Mouse (Mus musculus) embryonic facial prominence, embryonic 10.5 days (tissue): ENCODE measurements around the gene Slc2a13. TPM values are rescaled to one million over a fixed set of nuclear protein-coding genes. Genes with fewer than 3 reads are reported as not detected.
A peak's percentile ranks its signal among the peaks of the same experiment; 100 is the strongest.

ENCODE experiments used
- DNase-seq: peaks from one replicate; pipeline ENCODE4 v3.0.0-alpha.2; 2017; ENCODE audit warnings: low spot score
- H3K27ac ChIP-seq: fragments of 300-500 bp; sonication (generic); replicated peaks from 2 replicates; pipeline ENCODE4 v1.5.1; 2016; ENCODE audit warnings: mild to moderate bottlenecking
- H3K27me3 ChIP-seq: fragments of 300-500 bp; sonication (generic); replicated peaks from 2 replicates; pipeline ENCODE4 v1.6.1; 2016; ENCODE audit warnings: low read depth, mild to moderate bottlenecking; ENCODE audit not compliant: poor library complexity, severe bottlenecking
- H3K36me3 ChIP-seq: fragments of 300-500 bp; sonication (generic); replicated peaks from 2 replicates; pipeline ENCODE4 v1.6.1; 2016; ENCODE audit warnings: mild to moderate bottlenecking, moderate library complexity
- H3K4me1 ChIP-seq: fragments of 300-500 bp; sonication (generic); 2 replicates; pipeline ENCODE4 v1.6.1; 2016
- H3K4me3 ChIP-seq: fragments of 300-500 bp; sonication (generic); 2 replicates; pipeline ENCODE4 v1.5.1; 2016; ENCODE audit warnings: mild to moderate bottlenecking, moderate library complexity
- H3K9me3 ChIP-seq: fragments of 300-500 bp; sonication (generic); 2 replicates; pipeline ENCODE4 v1.6.1; 2016; ENCODE audit warnings: mild to moderate bottlenecking
- WGBS: fragments of 180-500 bp; shearing (Covaris S2); methylation state at CpG from one replicate; pipeline ENCODE4 v1.1.7; 2016; 5-methylcytosine and 5-hydroxymethylcytosine counted together
- polyA plus RNA-seq: library from polyadenylated mRNA; unstranded; fragments of >200 nt; fragmentation: Nextera tagmentation; extraction: Ambion mirVana; gene quantifications from 2 replicates; pipeline ENCODE4 v1.2.1, GENCODE M21; 2016

Gene Slc2a13
- polyA plus RNA-seq, 1 experiment from 2014 or later, result 0.50 TPM

DNA sequence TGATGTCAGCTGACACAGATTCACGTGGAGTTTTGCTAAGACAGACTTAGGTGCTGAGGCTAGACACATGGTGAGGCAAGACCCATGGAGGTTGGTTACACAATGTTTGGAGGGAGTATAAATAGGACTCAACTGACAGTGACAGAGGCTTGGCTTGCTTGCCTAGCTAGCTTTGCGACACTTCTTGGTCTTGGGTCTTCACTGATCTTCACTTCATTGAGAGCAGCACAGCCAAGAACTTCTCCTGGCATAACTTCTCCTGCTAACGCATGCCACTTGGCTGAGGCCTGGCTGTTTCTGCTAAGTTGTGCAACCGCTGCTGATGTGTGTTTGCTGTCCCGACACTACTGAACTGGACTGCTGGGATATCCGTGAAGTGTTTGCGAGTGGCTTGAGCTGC, 290.2 kb downstream of the Slc2a13 start:
- DNase-seq, result no peak
- Histone ChIP-seq H3K36me3 (no peaks in the 10 kb centered on the region), H3K27me3 (no peaks in the 10 kb centered on the region), H3K9me3 (peaks cover 10% of the 10 kb centered on the region; the same call in 1 of the 2 replicates), H3K4me1 (no peaks in the 10 kb centered on the region), H3K4me3 (no peak overlapping the region), H3K27ac (no peak overlapping the region)
- 89% methylated on average over 7 of the region's 7 CpGs for WGBS

DNA sequence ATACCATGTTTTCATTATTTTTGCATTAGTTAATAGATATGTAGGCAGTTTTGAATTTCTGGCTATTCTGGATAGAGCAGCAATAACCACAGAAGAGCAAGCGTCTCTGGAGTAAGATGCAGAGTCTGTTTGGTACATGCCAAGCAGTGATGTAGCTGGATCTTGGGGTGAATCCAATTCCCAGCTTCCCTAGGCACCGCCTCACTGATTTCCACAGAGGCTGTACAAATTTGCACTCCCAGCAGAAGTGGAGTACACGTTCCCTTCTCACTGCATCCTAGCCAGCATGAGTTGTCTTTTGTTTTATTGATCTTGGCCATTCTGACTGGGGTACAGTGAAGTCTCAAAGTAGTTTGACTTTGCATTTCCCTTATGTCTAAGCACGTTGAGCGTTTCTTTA, 291.5 kb downstream of the Slc2a13 start:
- no peak for DNase-seq
- no peaks in the 10 kb centered on the region for H3K4me1 ChIP-seq
- 87% methylated on average over 5 of the region's 5 CpGs for WGBS
- no peaks in the 10 kb centered on the region for H3K27me3 ChIP-seq
- H3K36me3 ChIP-seq, result no peaks in the 10 kb centered on the region
- no peak overlapping the region for H3K4me3 ChIP-seq
- peaks cover 2% of the 10 kb centered on the region; the same call in 1 of the 2 replicates for H3K9me3 ChIP-seq
- no peak overlapping the region for H3K27ac ChIP-seq

GRCm38 (mm10) chr15:91279571-91279970, 293.5 kb downstream of the Slc2a13 start:
- Histone ChIP-seq H3K36me3 (no peaks in the 10 kb centered on the region), H3K9me3 (no peaks in the 10 kb centered on the region), H3K27me3 (no peaks in the 10 kb centered on the region), H3K4me3 (no peak overlapping the region), H3K27ac (no peak overlapping the region), H3K4me1 (no peaks in the 10 kb centered on the region)
- 92% methylated on average over 5 of the region's 5 CpGs for WGBS
- DNase-seq, result no peak

GRCm38 (mm10) chr15:91275961-91276360, 297.1 kb downstream of the Slc2a13 start:
- no peaks in the 10 kb centered on the region for H3K9me3 ChIP-seq
- no peaks in the 10 kb centered on the region for H3K4me1 ChIP-seq
- DNase-seq, result no peak
- no peaks in the 10 kb centered on the region for H3K36me3 ChIP-seq
- WGBS, result 73% methylated on average over 3 of the region's 3 CpGs
- no peaks in the 10 kb centered on the region for H3K27me3 ChIP-seq
- H3K27ac ChIP-seq, result no peak overlapping the region
- no peak overlapping the region for H3K4me3 ChIP-seq

- 93% methylated on average over 4 of the region's 4 CpGs for WGBS
- Histone ChIP-seq H3K4me1 (no peaks in the 10 kb centered on the region), H3K36me3 (no peaks in the 10 kb centered on the region), H3K27ac (no peak overlapping the region), H3K4me3 (no peak overlapping the region), H3K27me3 (no peaks in the 10 kb centered on the region), H3K9me3 (no peaks in the 10 kb centered on the region)
- no peak for DNase-seq
Observed at GRCm38 (mm10) chr15:91268532-91268931, 304.5 kb downstream of the Slc2a13 start.

DNA sequence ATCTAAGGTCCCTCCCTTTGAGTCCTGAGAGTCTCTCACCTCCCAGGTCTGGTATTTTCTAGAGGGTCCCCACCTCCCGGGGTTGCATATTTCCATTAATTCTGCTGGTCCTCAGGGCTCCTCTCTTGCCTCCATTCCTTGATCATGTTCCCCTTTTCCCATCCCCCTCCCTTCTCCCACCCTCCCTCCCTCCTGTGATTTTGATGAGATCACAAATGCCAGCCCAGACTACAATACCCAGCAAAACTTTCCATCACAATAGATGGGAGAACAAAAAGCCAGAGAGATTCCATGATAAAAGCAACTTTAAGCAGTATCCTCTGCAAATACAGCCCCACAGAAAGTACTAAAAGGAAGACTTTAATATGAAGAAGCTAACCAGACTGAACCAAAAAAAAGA, 309.1 kb downstream of the Slc2a13 start:
- DNase-seq, result no peak
- Histone ChIP-seq H3K27ac (no peak overlapping the region), H3K27me3 (no peaks in the 10 kb centered on the region), H3K36me3 (no peaks in the 10 kb centered on the region), H3K4me3 (no peak overlapping the region), H3K9me3 (no peaks in the 10 kb centered on the region), H3K4me1 (no peaks in the 10 kb centered on the region)
- 74% methylated on average over 1 of the region's 1 CpGs for WGBS

DNA sequence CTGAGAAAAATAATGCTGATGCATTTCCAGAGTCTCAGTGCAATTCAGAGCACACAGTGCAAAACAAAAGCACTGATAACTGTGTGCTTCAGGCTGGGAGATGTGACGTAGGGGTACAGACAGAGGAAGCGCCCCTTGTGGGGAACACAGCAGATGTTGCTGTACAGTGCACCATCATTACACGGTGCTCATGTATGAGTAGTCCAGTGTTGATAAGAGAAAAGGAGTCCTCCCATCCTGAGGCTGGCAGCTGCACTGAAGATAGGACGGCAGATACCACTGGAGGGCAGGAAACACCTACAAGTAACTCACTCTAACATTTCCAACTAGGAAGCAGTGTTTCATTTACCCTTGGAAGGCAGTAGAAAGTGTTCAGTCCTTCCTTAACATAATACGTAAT, 312.5 kb downstream of the Slc2a13 start:
- H3K9me3 ChIP-seq, result no peaks in the 10 kb centered on the region
- H3K36me3 ChIP-seq, result no peaks in the 10 kb centered on the region
- no peaks in the 10 kb centered on the region for H3K27me3 ChIP-seq
- no peak overlapping the region for H3K4me3 ChIP-seq
- H3K4me1 ChIP-seq, result no peaks in the 10 kb centered on the region
- DNase-seq, result no peak
- WGBS, result 81% methylated on average over 5 of the region's 5 CpGs
- no peak overlapping the region for H3K27ac ChIP-seq

GRCm38 (mm10) chr15:91257140-91257539, 315.9 kb downstream of the Slc2a13 start:
- 65% methylated on average over 11 of the region's 11 CpGs for WGBS
- Histone ChIP-seq H3K4me1 (no peaks in the 10 kb centered on the region), H3K4me3 (no peak overlapping the region), H3K9me3 (no peaks in the 10 kb centered on the region), H3K27me3 (no peaks in the 10 kb centered on the region), H3K27ac (no peak overlapping the region), H3K36me3 (no peaks in the 10 kb centered on the region)
- DNase-seq, result peak; percentile 20

DNA sequence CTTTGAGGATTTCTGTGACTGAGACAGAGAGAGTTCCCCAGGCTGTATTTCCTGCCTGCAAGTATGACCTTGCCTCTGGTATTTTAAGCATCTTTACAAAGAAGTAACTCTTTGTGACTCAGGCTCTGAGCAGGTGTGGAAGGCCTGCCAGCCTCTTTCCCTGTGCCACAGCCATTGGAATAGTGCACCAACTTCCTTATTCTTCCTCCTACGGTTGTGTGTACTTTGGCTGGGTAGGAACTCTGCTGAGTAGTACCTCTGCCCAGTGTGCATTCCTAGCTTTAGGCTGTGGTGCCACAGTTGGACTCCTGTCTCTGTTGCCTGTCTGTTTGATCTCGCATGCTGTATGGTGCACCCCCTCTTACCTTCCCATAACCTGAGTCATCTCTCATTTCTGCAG, 317.8 kb downstream of the Slc2a13 start:
- Histone ChIP-seq H3K27ac (no peak overlapping the region), H3K36me3 (no peaks in the 10 kb centered on the region), H3K4me3 (no peak overlapping the region), H3K4me1 (no peaks in the 10 kb centered on the region), H3K27me3 (no peaks in the 10 kb centered on the region), H3K9me3 (no peaks in the 10 kb centered on the region)
- no peak for DNase-seq
- WGBS, result 91% methylated on average over 2 of the region's 2 CpGs

DNA sequence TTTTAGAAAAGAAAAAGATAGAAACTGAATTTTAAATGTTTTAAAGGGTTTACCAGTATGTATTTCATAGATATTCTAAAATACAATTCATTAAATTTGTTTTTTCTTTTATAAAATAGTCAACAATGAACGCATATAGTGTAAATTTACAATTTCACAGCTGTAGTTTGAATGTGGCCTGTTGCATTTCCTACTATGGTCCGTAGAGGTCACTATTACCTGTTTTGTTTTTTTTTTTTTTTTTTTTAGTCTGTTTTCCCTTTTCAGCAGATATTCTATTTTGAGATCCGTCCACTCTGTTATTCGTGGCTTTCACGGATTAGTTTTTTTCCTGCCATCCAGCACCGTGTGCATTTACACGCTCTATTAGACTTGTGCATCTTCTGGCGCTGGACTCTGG, 320.1 kb downstream of the Slc2a13 start:
- H3K27ac ChIP-seq, result no peak overlapping the region
- no peak overlapping the region for H3K4me3 ChIP-seq
- H3K4me1 ChIP-seq, result no peaks in the 10 kb centered on the region
- DNase-seq, result no peak
- 68% methylated on average over 8 of the region's 8 CpGs for WGBS
- H3K36me3 ChIP-seq, result no peaks in the 10 kb centered on the region
- H3K9me3 ChIP-seq, result no peaks in the 10 kb centered on the region
- no peaks in the 10 kb centered on the region for H3K27me3 ChIP-seq

- Histone ChIP-seq H3K9me3 (no peaks in the 10 kb centered on the region), H3K36me3 (no peaks in the 10 kb centered on the region), H3K4me3 (no peak overlapping the region), H3K27ac (no peak overlapping the region), H3K4me1 (no peaks in the 10 kb centered on the region), H3K27me3 (no peaks in the 10 kb centered on the region)
- no peak for DNase-seq
- 77% methylated on average over 9 of the region's 9 CpGs for WGBS
Observed at GRCm38 (mm10) chr15:91251544-91252408, 321.3 kb downstream of the Slc2a13 start.

DNA sequence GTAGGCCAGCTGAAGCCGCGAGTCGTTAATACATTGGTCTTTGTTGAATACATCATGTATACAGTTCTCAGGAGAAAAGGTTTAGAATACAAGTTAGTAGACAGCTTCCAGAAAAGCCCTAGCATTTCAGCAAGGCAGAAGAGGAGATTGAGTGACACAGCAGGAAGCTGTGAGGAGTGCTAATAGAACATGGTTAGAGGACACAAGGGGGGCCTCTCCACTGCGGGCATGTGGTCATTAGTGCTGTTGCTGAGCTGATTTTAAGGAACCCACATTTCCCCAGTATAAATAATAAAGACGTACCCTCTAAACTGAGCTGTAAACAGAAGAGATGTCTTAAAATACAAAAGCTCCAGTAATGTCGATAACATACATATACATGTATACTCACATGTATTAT, 322.2 kb downstream of the Slc2a13 start:
- Histone ChIP-seq H3K27ac (no peak overlapping the region), H3K27me3 (no peaks in the 10 kb centered on the region), H3K36me3 (no peaks in the 10 kb centered on the region), H3K4me3 (no peak overlapping the region), H3K9me3 (no peaks in the 10 kb centered on the region), H3K4me1 (no peaks in the 10 kb centered on the region)
- no peak for DNase-seq
- 90% methylated on average over 6 of the region's 6 CpGs for WGBS

- no peak overlapping the region for H3K4me3 ChIP-seq
- H3K27me3 ChIP-seq, result no peaks in the 10 kb centered on the region
- no peaks in the 10 kb centered on the region for H3K4me1 ChIP-seq
- 88% methylated on average over 3 of the region's 3 CpGs for WGBS
- DNase-seq, result no peak
- no peaks in the 10 kb centered on the region for H3K9me3 ChIP-seq
- H3K27ac ChIP-seq, result no peak overlapping the region
- H3K36me3 ChIP-seq, result no peaks in the 10 kb centered on the region
Observed at GRCm38 (mm10) chr15:91240683-91241335, 332.3 kb downstream of the Slc2a13 start.
